Mouse (Mus musculus) macrophage (primary cell): ENCODE data around the gene Hebp1. TPM values are rescaled to one million over a fixed set of nuclear protein-coding genes. Genes with fewer than 3 reads are reported as not detected.

Experiments
- H3K27ac ChIP-seq: fragments of 350-480 bp; formaldehyde crosslinking; 2 replicates; pipeline ENCODE4 v1.9.0; 2021
- H3K36me3 ChIP-seq: fragments of 350-480 bp; formaldehyde crosslinking; 2 replicates; pipeline ENCODE4 v1.9.0; 2021; ENCODE audit errors: inconsistent target
- H3K4me3 ChIP-seq: fragments of 350-480 bp; formaldehyde crosslinking; 2 replicates; pipeline ENCODE4 v1.9.0; 2021; ENCODE audit errors: inconsistent target
- H3K79me2 ChIP-seq: fragments of 350-480 bp; formaldehyde crosslinking; 2 replicates; pipeline ENCODE4 v1.9.0; 2021; ENCODE audit errors: inconsistent target
- WGBS: methylation state at CpG from one replicate; pipeline ENCODE4 v1.1.7; 2026; ENCODE audit warnings: inconsistent platforms; ENCODE audit not compliant: missing documents; 5-methylcytosine and 5-hydroxymethylcytosine counted together
- polyA plus RNA-seq: library from polyadenylated mRNA; stranded (reverse); fragments of 250-400 nt; gene quantifications from 3 replicates; pipeline ENCODE4 v1.2.4, GENCODE M21; 2018; ENCODE audit warnings: inconsistent platforms

Hebp1 gene
- polyA plus RNA-seq, 1 experiment from 2014 or later, result 97.2 TPM

DNA sequence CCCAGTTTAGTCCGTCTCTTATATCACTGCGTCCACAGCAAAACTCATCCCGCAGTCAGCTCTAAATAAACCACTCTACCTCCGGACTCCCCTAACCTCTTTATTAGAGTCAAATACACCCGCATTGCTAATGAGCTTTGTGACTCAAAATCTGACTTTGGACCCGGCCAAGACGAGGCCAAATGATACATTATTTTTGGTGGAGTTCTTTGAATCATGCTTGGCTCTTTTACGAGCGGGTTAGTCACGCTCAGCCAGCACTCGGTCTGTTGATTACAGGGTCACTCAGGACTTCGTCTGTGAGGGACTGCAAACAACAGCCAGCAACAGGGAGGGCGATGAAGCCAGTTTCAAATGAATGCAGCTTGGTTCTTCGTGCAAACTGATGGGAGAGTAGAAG is 59.1 kb downstream of the Hebp1 start:
- Histone ChIP-seq H3K4me3 (no peak overlapping the region), H3K79me2 (no peaks in the 10 kb centered on the region), H3K36me3 (no peaks in the 10 kb centered on the region), H3K27ac (no peak overlapping the region)
- 93% methylated on average over 14 of the region's 14 CpGs for WGBS

- WGBS, result 92% methylated on average over 7 of the region's 7 CpGs
- H3K36me3 ChIP-seq, result no peaks in the 10 kb centered on the region
Observed at GRCm38 (mm10) chr6:135138207-135138606, 59.6 kb downstream of the Hebp1 start.

GRCm38 (mm10) chr6:135137736-135138135 is 60.1 kb downstream of the Hebp1 start:
- WGBS, result 85% methylated on average over 9 of the region's 9 CpGs
- Histone ChIP-seq H3K4me3 (no peak overlapping the region), H3K27ac (no peak overlapping the region), H3K79me2 (no peaks in the 10 kb centered on the region), H3K36me3 (no peaks in the 10 kb centered on the region)

More at GRCm38 (mm10) chr6:135138207-135138606, 59.6 kb downstream of the Hebp1 start:
- Histone ChIP-seq H3K4me3 (no peak overlapping the region), H3K79me2 (no peaks in the 10 kb centered on the region), H3K27ac (no peak overlapping the region)

GRCm38 (mm10) chr6:135136439-135137161 is 61.2 kb downstream of the Hebp1 start:
- Histone ChIP-seq H3K27ac (peak overlapping the region; percentile 78), H3K36me3 (no peaks in the 10 kb centered on the region), H3K4me3 (no peak overlapping the region), H3K79me2 (no peaks in the 10 kb centered on the region)
- 74% methylated on average over 11 of the region's 11 CpGs for WGBS

GRCm38 (mm10) chr6:135135735-135136134 is 62.1 kb downstream of the Hebp1 start:
- H3K27ac ChIP-seq, result peak overlapping the region; percentile 78
- WGBS, result 20% methylated on average over 4 of the region's 4 CpGs
- no peaks in the 10 kb centered on the region for H3K36me3 ChIP-seq

GRCm38 (mm10) chr6:135133486-135133885 is 64.3 kb downstream of the Hebp1 start:
- Histone ChIP-seq H3K27ac (no peak overlapping the region), H3K36me3 (no peaks in the 10 kb centered on the region), H3K79me2 (no peaks in the 10 kb centered on the region), H3K4me3 (no peak overlapping the region)
- WGBS, result 99% methylated on average over 9 of the region's 9 CpGs

More at GRCm38 (mm10) chr6:135135735-135136134, 62.1 kb downstream of the Hebp1 start:
- Histone ChIP-seq H3K79me2 (no peaks in the 10 kb centered on the region), H3K4me3 (no peak overlapping the region)

GRCm38 (mm10) chr6:135133086-135133485 is 64.7 kb downstream of the Hebp1 start:
- Histone ChIP-seq H3K4me3 (no peak overlapping the region), H3K27ac (no peak overlapping the region), H3K79me2 (no peaks in the 10 kb centered on the region), H3K36me3 (no peaks in the 10 kb centered on the region)
- WGBS, result 89% methylated on average over 7 of the region's 7 CpGs

GRCm38 (mm10) chr6:135124755-135125380 is 73.0 kb downstream of the Hebp1 start:
- H3K4me3 ChIP-seq, result no peak overlapping the region
- no peak overlapping the region for H3K27ac ChIP-seq
- 82% methylated on average over 5 of the region's 5 CpGs for WGBS
- no peaks in the 10 kb centered on the region for H3K36me3 ChIP-seq
- no peaks in the 10 kb centered on the region for H3K79me2 ChIP-seq

GRCm38 (mm10) chr6:135118183-135118582 is 79.6 kb downstream of the Hebp1 start, which contains the start of gene Gprc5d:
Gene Gprc5d (minus strand): TSS chr6:135118283.
- no peaks in the 10 kb centered on the region for H3K36me3 ChIP-seq
- 97% methylated on average over 5 of the region's 5 CpGs for WGBS
- no peak within 1 kb of the TSS for H3K27ac ChIP-seq
- H3K79me2 ChIP-seq, result no peaks in the 10 kb centered on the region
- no peak within 1 kb of the TSS for H3K4me3 ChIP-seq

- Histone ChIP-seq H3K79me2 (no peaks in the 10 kb centered on the region), H3K36me3 (no peaks in the 10 kb centered on the region), H3K27ac (no peak overlapping the region), H3K4me3 (no peak overlapping the region)
- whole genome bisulfite sequencing, result 34% methylated on average over 8 of the region's 8 CpGs
Observed at GRCm38 (mm10) chr6:135116479-135116878, 81.3 kb downstream of the Hebp1 start.

- no peaks in the 10 kb centered on the region for H3K79me2 ChIP-seq
- no peak overlapping the region for H3K27ac ChIP-seq
- H3K4me3 ChIP-seq, result no peak overlapping the region
- H3K36me3 ChIP-seq, result no peaks in the 10 kb centered on the region
- WGBS, result 66% methylated on average over 6 of the region's 6 CpGs
Observed at GRCm38 (mm10) chr6:135113114-135113436, 84.7 kb downstream of the Hebp1 start.

DNA sequence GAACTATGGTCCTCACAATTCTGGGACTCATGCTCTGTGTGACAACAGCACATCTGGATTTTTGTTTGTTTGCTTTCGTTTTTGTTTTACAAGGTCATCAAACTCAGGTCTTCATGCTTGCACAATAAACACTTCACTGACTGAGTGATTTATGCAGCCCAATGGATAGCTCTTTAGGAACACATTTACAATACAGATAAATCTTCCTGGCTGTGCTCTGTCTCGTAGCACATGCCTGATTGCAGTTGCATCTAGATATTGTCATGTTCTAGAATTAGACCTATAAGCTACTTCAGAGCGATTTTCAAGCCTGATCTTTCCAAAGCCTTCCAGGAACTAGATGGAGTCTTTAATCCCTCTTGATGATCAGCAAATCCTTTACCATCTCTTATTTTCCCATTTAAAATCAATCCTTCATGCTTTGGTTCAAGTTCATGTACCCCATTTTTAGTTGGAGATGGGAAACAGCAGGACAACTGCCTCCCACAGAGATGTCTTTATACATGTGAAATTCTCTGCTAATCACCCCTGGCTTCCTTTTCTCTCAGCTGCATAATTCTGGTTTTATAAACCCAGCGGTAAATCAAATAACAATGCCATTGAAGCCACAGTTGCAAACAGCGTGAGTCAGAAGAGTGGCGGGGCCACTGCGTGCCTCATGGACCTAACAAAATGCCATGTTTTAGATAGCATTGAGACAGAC is 85.3 kb downstream of the Hebp1 start:
- Histone ChIP-seq H3K79me2 (no peaks in the 10 kb centered on the region), H3K36me3 (no peaks in the 10 kb centered on the region), H3K27ac (no peak overlapping the region), H3K4me3 (no peak overlapping the region)
- 78% methylated on average over 7 of the region's 7 CpGs for WGBS

DNA sequence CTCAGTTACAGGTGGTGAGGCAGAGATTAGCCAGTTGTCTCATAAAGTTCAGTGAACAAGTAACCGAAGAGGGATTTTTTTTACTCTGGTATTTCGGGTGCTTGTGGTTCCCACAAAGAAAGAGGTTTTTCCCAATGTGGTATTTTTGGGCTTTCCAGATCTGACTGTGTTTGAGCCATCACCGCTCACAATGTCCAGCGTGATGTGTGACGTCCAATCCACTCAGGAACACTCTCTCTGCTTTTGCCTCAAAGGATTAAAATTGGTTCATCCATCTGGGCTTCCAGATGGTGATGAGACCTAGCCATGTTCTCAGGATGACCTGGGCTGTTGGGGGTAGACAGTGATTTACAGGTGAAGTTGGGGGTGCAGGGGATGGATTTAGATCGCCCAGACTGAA is 90.8 kb downstream of the Hebp1 start:
- Histone ChIP-seq H3K36me3 (no peaks in the 10 kb centered on the region), H3K79me2 (no peaks in the 10 kb centered on the region), H3K4me3 (no peak overlapping the region), H3K27ac (no peak overlapping the region)
- 91% methylated on average over 6 of the region's 6 CpGs for WGBS

DNA sequence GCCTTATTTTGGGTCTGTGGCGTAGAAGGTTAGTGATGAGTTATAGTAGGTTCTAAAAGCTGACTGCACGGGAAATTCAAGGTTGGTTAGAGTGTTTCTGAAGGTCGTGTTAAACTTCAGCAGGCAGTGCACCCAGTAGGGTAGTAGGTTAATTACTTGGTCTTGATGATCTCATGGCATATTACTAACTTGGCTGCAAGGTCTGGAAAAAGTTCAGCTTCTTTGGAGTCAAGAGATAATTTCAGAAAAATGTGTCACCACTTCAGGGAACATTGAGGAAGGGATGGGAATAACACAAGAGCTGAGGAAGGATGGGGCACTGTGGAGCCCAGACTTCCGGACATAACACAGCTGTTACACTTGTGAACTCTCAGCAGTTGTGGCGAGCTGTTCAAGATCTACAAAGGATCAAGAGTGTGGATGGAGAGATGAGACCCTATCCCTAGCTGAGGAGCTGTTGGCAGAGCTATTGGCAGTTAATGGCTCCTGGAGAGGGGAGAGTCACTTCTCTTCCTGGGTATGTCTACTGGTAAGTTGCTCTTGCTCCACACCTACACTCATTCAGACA is 95.0 kb downstream of the Hebp1 start:
- no peak overlapping the region for H3K27ac ChIP-seq
- no peaks in the 10 kb centered on the region for H3K79me2 ChIP-seq
- no peaks in the 10 kb centered on the region for H3K36me3 ChIP-seq
- H3K4me3 ChIP-seq, result no peak overlapping the region
- 90% methylated on average over 5 of the region's 5 CpGs for WGBS
